Mouse (Mus musculus) liver, postnatal 0 days (tissue): ENCODE results near the gene Slc2a13.

Source experiments
- CTCF ChIP-seq: sonication (generic); IDR thresholded peaks from 2 replicates; pipeline ENCODE4 v1.5.1; 2016; ENCODE audit warnings: antibody characterized with exemption, low read depth
- EP300 ChIP-seq: IDR thresholded peaks from 2 replicates; pipeline ENCODE4 v1.6.1; 2016; ENCODE audit warnings: antibody characterized with exemption, low read depth, mild to moderate bottlenecking

GRCm38 (mm10) chr15:91338350-91338749 is 234.7 kb downstream of the Slc2a13 start:
- TF ChIP-seq CTCF (peak; percentile 46), EP300 (no peak)
